Mouse (Mus musculus) right cerebral cortex, adult 18-20 months (tissue): Measurements from ENCODE around the gene Dhdh.

Experiments used
- DNase-seq: peaks from one replicate; pipeline ENCODE4 v3.0.0; 2022; ENCODE audit warnings: mixed read lengths

Gene Dhdh

DNA sequence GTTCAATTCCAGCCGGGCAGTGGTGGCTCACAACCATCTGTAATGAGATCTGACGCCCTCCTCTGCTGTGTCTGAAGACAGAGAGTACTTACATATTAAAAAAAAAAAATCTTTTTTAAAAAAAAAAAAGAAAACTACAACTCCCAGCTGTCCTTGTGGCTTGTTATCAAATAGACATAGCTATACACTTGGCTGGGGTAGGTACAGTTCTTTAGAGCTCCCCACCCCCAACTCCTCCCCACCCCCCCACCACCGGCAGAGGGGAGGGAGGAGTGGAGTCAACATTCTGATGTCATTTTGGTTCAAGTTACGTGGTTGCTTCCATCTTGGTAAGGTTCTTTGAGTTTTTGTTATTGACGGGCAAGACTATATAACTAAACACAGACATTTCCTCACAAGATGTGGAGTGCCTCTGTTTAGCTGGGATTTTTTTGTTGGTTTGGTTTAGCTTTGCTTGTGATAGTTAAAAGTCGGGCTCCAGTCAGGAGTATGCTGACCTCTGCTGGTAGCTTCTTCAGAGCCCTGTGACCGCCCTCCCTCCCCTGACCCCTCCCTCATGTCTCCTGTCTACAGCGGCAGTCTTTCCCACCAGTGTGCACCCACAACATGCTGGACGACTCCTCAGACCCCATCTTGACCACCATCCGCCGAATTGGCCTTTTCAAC is 41.1 kb downstream of the Dhdh start:
- DNase-seq = no peak

DNA sequence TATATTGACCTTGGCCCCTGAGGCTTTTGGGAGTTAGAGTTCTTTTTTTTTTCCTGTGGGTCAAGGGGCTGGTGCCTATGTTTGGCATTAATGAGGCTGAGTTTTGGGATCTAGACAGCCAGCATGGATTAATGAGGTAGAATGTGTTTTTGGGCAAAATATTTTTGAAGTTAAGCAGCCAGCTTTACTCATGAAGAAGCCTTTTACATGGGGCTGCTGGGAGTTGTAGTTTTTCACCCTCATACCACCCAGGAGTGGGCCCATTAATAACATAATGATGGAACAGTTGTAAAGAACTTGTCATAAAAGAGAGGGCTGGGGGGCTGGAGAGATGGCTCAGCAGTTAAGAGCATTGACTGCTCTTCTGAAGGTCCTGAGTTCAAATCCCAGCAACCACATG is 42.0 kb downstream of the Dhdh start:
- no peak for DNase-seq

DNA sequence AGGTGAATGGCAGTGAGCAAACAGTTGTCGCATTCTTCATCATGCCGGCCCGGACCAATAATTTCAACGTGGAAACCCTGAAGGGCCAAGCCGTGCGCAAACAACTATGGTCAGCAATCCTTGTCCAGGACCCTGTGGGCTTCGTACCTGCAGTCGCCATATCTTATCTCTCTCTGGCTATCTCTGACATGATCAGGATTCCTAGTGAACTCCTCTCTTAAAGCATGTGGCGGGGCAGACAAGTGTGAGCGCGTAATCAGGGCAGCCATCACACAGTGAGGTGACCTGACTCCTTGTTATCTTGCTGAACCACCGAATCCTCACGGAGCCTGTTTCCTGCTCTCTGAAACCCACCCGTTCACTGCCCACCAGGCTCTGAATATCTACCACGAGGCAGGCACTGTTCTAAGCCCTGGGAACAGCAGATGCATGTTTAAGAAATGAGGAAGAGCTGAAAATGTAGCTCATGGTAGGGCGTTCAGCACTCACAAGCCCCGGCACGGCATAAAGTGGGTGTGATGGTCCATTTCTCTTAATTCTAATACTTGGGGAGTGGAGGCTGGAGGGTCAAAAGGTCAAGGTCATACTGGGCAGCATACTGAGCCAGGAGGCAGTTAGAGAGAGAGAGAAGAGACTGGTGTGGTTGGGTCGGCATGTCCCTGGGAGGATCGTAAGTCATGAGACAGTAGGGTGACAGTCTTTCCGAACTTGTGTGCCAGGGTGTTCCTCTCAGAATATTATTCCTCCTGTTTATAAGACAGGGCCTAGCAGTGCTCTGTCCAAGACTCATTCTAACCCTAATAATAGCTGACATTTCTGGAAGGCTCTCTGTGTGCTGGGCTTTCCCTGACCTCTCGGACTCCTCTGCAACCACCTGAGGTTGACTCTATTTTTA is 44.8 kb downstream of the Dhdh start:
- no peak for DNase-seq

DNA sequence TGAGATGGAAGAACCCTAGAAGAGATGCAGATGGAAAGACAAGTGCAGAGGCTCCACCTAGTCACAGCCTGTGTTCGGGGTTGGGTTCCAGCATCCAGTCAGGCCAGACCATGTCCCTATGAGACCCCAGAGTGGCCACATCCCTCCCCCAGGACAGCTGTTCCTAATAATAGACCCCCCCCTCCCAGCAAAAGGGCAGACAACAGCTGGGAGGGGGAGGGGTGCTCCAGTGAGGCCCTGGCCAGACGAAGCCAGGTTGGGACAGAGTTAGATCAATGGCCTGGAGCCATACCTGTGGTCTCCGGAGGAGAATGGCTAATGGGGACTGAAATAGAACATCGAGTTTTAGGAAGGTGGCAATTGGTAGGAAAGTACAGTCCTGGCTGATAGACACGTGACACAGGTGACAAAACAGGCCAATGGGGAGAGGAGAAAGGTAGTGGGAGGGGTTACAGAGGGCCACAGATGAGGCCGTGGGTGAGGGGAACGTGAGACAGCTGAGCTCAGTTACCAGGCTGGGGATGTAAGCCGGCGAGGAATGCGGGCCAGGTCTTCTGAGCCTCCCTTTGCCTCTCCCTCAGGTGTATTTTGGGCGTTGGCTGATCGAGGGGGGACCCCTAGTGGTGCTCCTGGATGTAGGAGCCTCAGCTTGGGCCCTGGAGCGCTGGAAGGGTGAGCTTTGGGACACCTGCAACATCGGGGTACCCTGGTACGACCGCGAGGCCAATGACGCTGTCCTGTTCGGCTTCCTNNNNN is 50.9 kb downstream of the Dhdh start, which contains the start of gene Ruvbl2:
Gene Ruvbl2 (minus strand): TSS at position 576 of the 756 bp plus-strand sequence.
- no peak for DNase-seq

DNA sequence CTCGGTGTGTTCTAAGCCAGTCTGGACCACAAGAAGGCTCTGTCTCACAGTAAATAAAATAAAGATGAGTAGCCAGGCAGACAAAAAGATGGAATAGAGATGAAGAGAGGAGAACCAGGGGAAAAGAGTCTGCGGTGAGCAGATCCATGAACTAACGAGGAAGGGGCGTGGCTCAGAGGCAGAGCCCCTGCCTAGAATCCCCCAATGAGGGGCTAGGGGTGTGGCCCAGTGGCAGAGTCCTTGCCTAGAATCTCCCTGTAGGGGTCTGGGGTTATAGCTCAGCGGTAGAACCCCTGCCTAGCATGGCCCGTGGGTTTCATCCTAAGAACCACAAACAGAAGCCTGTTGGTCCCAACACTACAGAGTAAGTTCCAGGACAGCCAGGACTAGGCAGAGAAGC is 51.6 kb downstream of the Dhdh start:
- DNase-seq = no peak

DNA sequence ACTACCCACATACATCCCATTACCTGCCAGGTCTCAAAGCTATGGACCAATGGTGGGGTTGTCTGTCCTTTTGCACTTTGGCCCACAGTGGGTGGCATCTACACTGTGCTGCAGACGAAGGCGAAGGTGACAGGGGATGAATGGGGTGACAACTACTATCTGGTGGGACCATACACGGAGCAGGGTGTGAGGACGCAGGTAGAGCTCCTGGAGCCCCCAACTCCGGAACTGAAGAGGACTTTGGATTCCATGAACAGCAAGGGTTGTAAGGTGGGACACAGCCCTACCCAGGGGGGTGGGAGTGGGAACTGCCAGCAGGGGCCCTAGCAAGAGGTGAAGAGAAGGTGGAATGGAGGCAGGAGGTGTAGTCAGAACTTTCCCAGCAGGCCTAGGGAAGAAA is 52.2 kb downstream of the Dhdh start:
- no peak for DNase-seq

DNA sequence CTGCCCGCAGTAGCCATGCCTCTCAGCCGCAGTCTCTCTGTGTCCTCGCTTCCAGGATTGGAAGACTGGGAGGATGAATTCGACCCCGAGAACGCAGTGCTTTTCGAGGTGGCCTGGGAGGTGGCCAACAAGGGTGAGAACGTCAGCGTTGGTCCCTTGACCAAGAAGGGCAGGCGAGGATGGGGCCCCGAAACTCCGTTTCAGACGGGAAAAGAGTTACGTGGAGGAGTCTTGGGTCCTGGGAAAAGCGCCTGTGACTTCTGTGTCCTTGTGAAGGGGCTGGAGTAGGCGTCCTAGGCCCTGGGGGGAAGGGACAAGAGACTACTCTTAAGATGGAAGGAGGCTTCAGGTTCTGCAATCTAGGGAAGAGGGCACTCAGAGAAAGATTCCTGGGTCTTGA is 53.6 kb downstream of the Dhdh start:
- no peak for DNase-seq

DNA sequence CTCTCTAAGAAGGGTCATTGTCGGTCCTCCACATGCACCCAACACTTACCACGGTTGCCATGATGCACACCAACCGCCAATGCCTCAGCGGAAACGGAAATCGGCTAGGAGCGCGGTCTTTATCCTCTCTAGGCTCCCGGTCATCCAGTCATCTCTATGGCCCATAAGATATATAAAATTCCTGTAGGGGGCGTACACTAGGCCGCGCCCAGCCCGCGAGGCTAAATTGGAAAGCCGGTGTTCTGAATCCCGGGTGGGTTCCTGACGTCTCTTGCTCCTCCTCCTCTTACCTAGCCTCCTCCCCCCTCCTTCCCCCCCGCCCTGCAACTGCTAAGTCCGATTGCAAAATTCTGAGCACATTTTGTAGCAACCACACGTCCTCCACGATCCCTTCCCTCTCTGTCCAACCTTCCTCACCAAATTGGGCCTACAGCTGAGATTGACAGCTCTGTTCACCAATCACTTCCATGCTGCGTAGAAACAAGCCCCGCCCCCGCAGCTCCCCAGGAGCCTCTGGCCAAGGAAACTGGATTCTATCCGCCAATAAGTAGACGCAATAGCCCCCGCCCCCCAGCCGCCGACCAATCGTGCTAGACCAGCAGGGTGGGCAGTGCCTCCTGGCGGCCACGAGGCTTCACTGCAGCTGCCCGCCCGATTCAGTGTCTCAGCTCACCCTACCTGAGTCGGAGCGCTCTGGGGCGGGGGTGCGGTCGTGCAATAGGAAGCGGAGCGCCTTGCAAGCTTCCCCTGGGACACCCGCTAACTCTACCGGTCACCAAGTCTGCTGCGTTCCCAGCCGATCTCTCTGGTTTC is 54.2 kb downstream of the Dhdh start, which contains the start of gene Gys1:
Gene Gys1 (plus strand): TSS at position 642 of the 813 bp plus-strand sequence.
- DNase-seq = peak; percentile 100

DNA sequence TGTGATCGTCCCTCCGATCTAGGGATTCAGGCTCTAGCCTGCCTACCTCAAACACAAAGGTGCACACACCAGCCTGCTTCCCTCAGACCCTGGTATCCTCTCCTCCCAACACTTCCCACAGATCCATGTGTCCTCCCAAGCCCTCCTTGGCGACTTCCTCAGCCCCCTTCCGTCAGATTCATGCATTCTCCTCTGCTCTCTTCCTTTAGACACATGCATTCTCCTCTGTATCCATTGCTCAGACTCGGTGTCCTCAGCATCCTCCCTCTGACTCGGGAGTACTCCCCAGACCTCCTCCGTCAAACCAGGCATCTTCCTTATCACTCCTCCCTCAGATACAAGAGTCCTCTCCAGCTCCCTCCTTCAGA is 54.8 kb downstream of the Dhdh start:
- DNase-seq = no peak

DNA sequence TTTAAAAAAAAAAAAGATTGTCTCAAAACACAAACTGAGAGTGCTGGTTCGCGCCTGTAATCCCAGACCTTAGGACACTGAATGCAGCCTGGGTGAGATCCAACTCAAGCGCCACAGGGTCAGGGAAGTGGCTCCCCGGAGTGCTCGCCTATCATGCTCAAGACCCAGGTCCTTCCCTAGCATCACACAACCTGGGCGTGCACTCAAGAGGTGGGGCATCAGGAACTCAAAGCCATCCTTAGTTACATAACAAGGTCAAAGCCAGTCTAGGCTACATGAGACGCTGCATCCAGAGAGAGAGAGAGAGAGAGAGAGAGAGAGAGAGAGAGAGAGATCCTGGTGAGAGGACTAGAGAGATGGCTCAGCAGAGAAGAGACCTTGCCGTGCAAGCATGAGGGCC is 62.0 kb downstream of the Dhdh start:
- DNase-seq = no peak

DNA sequence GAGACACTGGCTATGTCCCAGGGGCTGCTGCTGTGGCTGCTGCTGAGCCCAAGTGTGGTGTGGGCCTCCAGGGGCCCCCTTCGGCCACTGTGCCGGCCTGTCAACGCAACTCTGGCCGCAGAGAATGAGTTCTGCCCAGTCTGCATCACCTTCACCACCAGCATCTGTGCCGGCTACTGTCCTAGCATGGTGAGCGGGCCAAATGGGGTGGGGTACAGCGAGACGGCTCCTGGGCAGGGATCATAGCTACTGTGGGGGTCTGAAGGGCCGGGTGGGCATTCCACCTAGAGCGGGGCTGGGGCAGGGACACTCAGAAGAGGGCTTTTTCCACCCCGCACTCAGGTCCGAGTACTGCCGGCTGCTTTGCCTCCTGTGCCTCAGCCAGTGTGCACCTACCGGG is 67.4 kb downstream of the Dhdh start:
- no peak for DNase-seq
